Mouse (Mus musculus) gastrocnemius, postnatal 25 days (tissue): ENCODE measurements around the gene Cct2. TPM values are rescaled to one million over a fixed set of nuclear protein-coding genes. Genes with fewer than 3 reads are reported as not detected.

Source experiments
- total RNA-seq, 2 experiments: library from RNA; stranded (reverse); gene quantifications; 1 replicate in 1 of 2; 2 replicates in 1 of 2; pipeline ENCODE4 v1.2.3; 2021

The Cct2 gene
- total RNA-seq, 2 experiments from 2014 or later: 104 to 109 TPM

Other genes starting within 250 kb of the Cct2 start
- gene Myrfl, start 166.9 kb downstream of the Cct2 start, total RNA-seq: under 1 TPM in 1 of 2 experiments, not detected in 1; 0.18 TPM
- 10 to 100 TPM; 20.3 to 22.9 TPM for gene Rab3ip, start 113.0 kb downstream of the Cct2 start, total RNA-seq
- gene Gm10271, start 91.2 kb downstream of the Cct2 start, total RNA-seq: not detected
- 10 to 100 TPM; 18.2 to 18.6 TPM for gene Best3, start 77.5 kb downstream of the Cct2 start, total RNA-seq
- not detected for gene Lrrc10, start 18.5 kb downstream of the Cct2 start, total RNA-seq
- gene Frs2, start 84.7 kb upstream of the Cct2 start, total RNA-seq: 1 to 10 TPM; 7.6 to 8.7 TPM
- 10 to 100 TPM; 15.5 to 17.8 TPM for gene Yeats4, start 160.7 kb upstream of the Cct2 start, total RNA-seq
- not detected for gene 9530003J23Rik, start 174.9 kb upstream of the Cct2 start, total RNA-seq
- 10 to 100 TPM; 36.4 to 45.3 TPM for gene Lyz2, start 218.5 kb upstream of the Cct2 start, total RNA-seq
- gene Lyz1, start 229.1 kb upstream of the Cct2 start, total RNA-seq: 1 to 10 TPM; 5.1 to 6.8 TPM